Mouse (Mus musculus) adrenal gland, adult 8-10 months (tissue): ENCODE results near the gene Ptk7. TPM values are rescaled to one million over a fixed set of nuclear protein-coding genes. Genes with fewer than 3 reads are reported as not detected.

Experiments used
- DNase-seq: peaks from one replicate; pipeline ENCODE4 v3.0.0; 2022
- total RNA-seq, 4 experiments: library from RNA; stranded (reverse); gene quantifications; 2 replicates each; pipeline ENCODE4 v1.2.4; 2022

The Ptk7 gene
- total RNA-seq, 4 experiments from 2014 or later, result 8.7 to 11.2 (median 9.9) TPM

- no peak for DNase-seq
These were observed 74.2 kb downstream of the Ptk7 start for GRCm38 (mm10) chr17:46554977-46555672.

- DNase-seq, result no peak
These were observed 74.7 kb downstream of the Ptk7 start for GRCm38 (mm10) chr17:46554646-46554976.

GRCm38 (mm10) chr17:46553926-46554325 lies 75.4 kb downstream of the Ptk7 start:
- no peak for DNase-seq

GRCm38 (mm10) chr17:46553469-46553868 lies 75.8 kb downstream of the Ptk7 start:
- DNase-seq, result no peak

GRCm38 (mm10) chr17:46552841-46553423 lies 76.4 kb downstream of the Ptk7 start:
- DNase-seq, result peak; percentile 91

GRCm38 (mm10) chr17:46552151-46552550 lies 77.2 kb downstream of the Ptk7 start:
- DNase-seq, result no peak

GRCm38 (mm10) chr17:46551369-46551768 lies 77.9 kb downstream of the Ptk7 start:
- DNase-seq, result no peak

GRCm38 (mm10) chr17:46550904-46551303 lies 78.4 kb downstream of the Ptk7 start:
- no peak for DNase-seq

GRCm38 (mm10) chr17:46549642-46550041 lies 79.7 kb downstream of the Ptk7 start:
- no peak for DNase-seq

GRCm38 (mm10) chr17:46549193-46549592 lies 80.1 kb downstream of the Ptk7 start:
- no peak for DNase-seq

GRCm38 (mm10) chr17:46548741-46549140 lies 80.6 kb downstream of the Ptk7 start:
- no peak for DNase-seq

- no peak for DNase-seq
These were observed 81.4 kb downstream of the Ptk7 start for GRCm38 (mm10) chr17:46547923-46548322.

GRCm38 (mm10) chr17:46546995-46547394 lies 82.3 kb downstream of the Ptk7 start:
- no peak for DNase-seq

GRCm38 (mm10) chr17:46546591-46546990 lies 82.7 kb downstream of the Ptk7 start:
- no peak for DNase-seq

GRCm38 (mm10) chr17:46545813-46546564 lies 83.3 kb downstream of the Ptk7 start, which contains the start of gene Cul9:
Cul9 (minus strand) TSS chr17:46546388.
- peak; percentile 83 for DNase-seq

GRCm38 (mm10) chr17:46543661-46544060 lies 85.6 kb downstream of the Ptk7 start:
- DNase-seq, result no peak

- DNase-seq, result peak; percentile 45
These were observed 103.6 kb downstream of the Ptk7 start for GRCm38 (mm10) chr17:46525579-46526307.

- no peak for DNase-seq
These were observed 104.2 kb downstream of the Ptk7 start for GRCm38 (mm10) chr17:46525065-46525464.

GRCm38 (mm10) chr17:46521963-46522668 lies 107.2 kb downstream of the Ptk7 start:
- DNase-seq, result no peak

GRCm38 (mm10) chr17:46521174-46521573 lies 108.1 kb downstream of the Ptk7 start:
- no peak for DNase-seq

- no peak for DNase-seq
These were observed 108.8 kb downstream of the Ptk7 start for GRCm38 (mm10) chr17:46520385-46520979.

GRCm38 (mm10) chr17:46519971-46520370 lies 109.3 kb downstream of the Ptk7 start:
- no peak for DNase-seq
